Mouse (Mus musculus): Measurements from ENCODE around the gene Gm16442. TPM values are rescaled to one million over a fixed set of nuclear protein-coding genes. Genes with fewer than 3 reads are reported as not detected.
"Not testable (repeated sequence)": the region's sequence is repeated elsewhere in the genome, so short reads cannot be mapped to it uniquely, and the experiment has no call there.

Gene Gm16442
- total RNA-seq (2014; rRNA removed): not detected in 2 replicates
- not detected in 2 replicates for polyA plus RNA-seq (2015; fragmentation: Nextera tagmentation; extraction: Ambion mirVana)

DNA sequence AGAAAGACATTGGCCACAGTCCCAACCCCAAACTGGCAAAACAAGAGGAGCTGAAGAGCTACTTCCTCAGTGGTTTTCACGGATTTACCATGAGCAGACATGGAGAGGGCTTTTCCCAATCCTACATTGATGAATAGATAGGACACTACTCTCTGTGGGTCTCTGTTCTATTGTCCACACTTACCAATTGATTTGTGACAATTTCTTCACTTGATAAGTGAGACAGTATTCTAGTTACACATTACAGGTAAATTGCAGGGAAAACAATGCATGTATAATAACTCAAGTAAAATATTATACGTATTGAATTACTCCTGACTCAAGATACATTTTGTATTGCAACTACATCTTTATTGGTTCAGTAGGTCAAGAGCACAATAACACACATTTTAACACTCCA, at the start of gene Gm16442:
Gene Gm16442 (minus strand): TSS at position 101 of the 400 bp plus-strand sequence.
- not testable (repeated sequence) for DNase-seq; H3K27ac ChIP-seq (ENCODE audit: low read depth, low read length); H3K4me1 ChIP-seq (ENCODE audit: insufficient read depth); H3K9ac ChIP-seq; H3K36me3 ChIP-seq (ENCODE audit: insufficient read depth); H3K9me3 ChIP-seq (ENCODE audit: low read length); H3K4me3 ChIP-seq (ENCODE audit: low read depth, low read length); H3K27me3 ChIP-seq (ENCODE audit: insufficient read depth, low read length); H3K4me2 ChIP-seq (ENCODE audit: low read depth); ATAC-seq
- WGBS: no CpG with 5 or more reads among the region's 2 CpGs

DNA sequence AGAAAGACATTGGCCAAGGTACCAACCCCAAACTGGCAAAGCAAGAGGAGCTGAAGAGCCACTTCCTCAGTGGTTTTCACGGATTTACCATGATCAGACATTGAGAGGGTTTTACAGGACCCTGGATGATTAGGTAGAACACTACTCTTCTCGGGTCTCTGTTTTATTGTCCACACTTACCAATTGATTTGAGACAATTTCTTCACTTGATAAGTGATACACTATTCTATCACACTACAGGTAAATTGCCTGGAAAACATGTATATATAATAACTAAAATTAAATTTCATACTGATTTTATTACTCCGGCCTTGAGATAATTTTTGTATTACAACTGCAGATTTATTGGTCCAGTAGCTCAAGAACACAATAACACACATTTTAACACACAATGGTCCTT, 45.9 kb upstream of the Gm16442 start, which contains the start of gene Vmn1r94:
Gene Vmn1r94 (minus strand): TSS at position 101 of the 400 bp plus-strand sequence.
- H3K4me2 ChIP-seq (ENCODE audit: low read depth); DNase-seq; H3K27me3 ChIP-seq (ENCODE audit: insufficient read depth, low read length); H3K4me3 ChIP-seq (ENCODE audit: low read depth, low read length); H3K9me3 ChIP-seq (ENCODE audit: low read length); H3K4me1 ChIP-seq (ENCODE audit: insufficient read depth); H3K27ac ChIP-seq (ENCODE audit: low read depth, low read length); H3K36me3 ChIP-seq (ENCODE audit: insufficient read depth); H3K9ac ChIP-seq; ATAC-seq: not testable (repeated sequence)
- WGBS: no CpG with 5 or more reads among the region's 3 CpGs

DNA sequence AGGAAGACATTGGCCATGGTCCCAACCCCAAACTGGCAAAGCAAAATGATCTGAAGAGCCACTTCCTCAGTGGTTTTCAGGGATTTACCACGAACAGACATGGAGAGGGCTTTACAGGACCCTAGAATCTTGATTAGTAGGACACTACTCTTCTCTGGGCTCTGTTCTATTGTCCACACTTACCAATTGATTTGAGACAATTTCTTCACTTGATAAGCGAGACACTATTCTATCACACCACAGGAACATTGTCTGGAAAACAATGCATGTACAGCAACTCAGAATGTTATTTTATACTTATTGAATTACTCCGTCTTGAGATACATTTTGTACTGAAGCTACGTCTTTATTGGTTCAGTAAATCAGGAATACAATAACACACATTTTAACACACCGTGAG, 16.6 kb upstream of the Gm16442 start, which contains the start of gene Vmn1r93:
Gene Vmn1r93 (minus strand): TSS at position 101 of the 400 bp plus-strand sequence.
- no CpG with 5 or more reads among the region's 5 CpGs for WGBS
- H3K27ac ChIP-seq (ENCODE audit: low read depth, low read length); H3K9me3 ChIP-seq (ENCODE audit: low read length); DNase-seq; H3K4me2 ChIP-seq (ENCODE audit: low read depth); H3K36me3 ChIP-seq (ENCODE audit: insufficient read depth); H3K4me1 ChIP-seq (ENCODE audit: insufficient read depth); H3K27me3 ChIP-seq (ENCODE audit: insufficient read depth, low read length); H3K4me3 ChIP-seq (ENCODE audit: low read depth, low read length); ATAC-seq; H3K9ac ChIP-seq: not testable (repeated sequence)

DNA sequence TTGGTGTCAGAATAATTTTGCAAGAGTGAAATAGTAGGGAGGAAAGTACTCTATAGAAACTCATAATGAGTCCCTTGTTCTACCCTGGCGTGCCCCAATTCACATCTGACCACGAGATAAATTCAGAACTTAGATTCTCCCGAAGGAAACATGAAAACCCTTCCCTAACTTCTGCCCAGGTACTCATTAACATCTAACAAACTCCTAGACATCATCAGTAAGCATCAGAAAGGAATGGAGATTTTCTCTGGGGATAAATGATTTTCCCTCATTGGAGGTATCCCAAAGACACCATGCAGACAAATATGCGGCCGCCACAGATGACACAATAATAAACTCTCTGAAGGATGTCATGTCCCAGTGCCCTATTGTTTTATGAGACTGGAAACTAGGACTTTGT, 23.0 kb downstream of the Gm16442 start, which contains the start of gene Vmn1r91:
Gene Vmn1r91 (plus strand): TSS at position 301 of the 400 bp plus-strand sequence.
- not testable (repeated sequence) for ATAC-seq; H3K4me1 ChIP-seq (ENCODE audit: insufficient read depth); DNase-seq; H3K4me3 ChIP-seq (ENCODE audit: low read depth, low read length); H3K36me3 ChIP-seq (ENCODE audit: insufficient read depth); H3K9ac ChIP-seq; H3K27me3 ChIP-seq (ENCODE audit: insufficient read depth, low read length); H3K9me3 ChIP-seq (ENCODE audit: low read length); H3K4me2 ChIP-seq (ENCODE audit: low read depth); H3K27ac ChIP-seq (ENCODE audit: low read depth, low read length)
- 87% methylated on average over 5 of the region's 5 CpGs for WGBS

DNA sequence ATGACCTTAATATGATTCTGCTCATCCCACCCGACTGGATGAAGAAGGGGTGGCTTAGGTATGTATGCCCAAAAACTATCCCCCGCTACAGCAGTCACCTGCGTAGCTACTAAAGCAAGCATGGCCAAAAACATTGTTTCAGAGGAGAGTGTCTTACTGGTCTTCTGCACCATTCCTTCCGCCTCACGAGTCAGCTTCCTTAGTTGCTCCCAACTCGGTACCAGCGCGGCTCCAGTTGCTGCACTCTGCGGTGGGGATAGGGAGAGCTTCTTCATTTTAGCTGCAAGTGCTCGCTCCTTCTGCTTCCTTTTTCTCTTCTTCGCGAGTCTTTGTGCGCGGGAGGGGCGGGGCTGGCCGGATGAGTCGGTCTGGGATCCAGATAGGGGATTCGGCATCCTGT, 44.3 kb downstream of the Gm16442 start:
- H3K9me3 ChIP-seq (ENCODE audit: low read length); DNase-seq; ATAC-seq; H3K4me3 ChIP-seq (ENCODE audit: low read depth, low read length); H3K9ac ChIP-seq; H3K36me3 ChIP-seq (ENCODE audit: insufficient read depth); H3K4me1 ChIP-seq (ENCODE audit: insufficient read depth); H3K27me3 ChIP-seq (ENCODE audit: insufficient read depth, low read length); H3K27ac ChIP-seq (ENCODE audit: low read depth, low read length); H3K4me2 ChIP-seq (ENCODE audit: low read depth): not testable (repeated sequence)
- WGBS: 71% methylated on average over 18 of the region's 18 CpGs

Other genes starting within 250 kb of the Gm16442 start
- not detected in 2 replicates for gene Ceacam19, start 234.6 kb downstream of the Gm16442 start, total RNA-seq (2014; rRNA removed)
- gene Ceacam19, start 234.6 kb downstream of the Gm16442 start, polyA plus RNA-seq (2015; fragmentation: Nextera tagmentation; extraction: Ambion mirVana): not detected in 2 replicates
- gene Pvr, start 201.4 kb downstream of the Gm16442 start, total RNA-seq (2014; rRNA removed): 12.0 and 12.8 TPM in 2 replicates
- gene Pvr, start 201.4 kb downstream of the Gm16442 start, polyA plus RNA-seq (2015; fragmentation: Nextera tagmentation; extraction: Ambion mirVana): 4.2 and 6.1 TPM in 2 replicates
- gene Igsf23, start 171.8 kb downstream of the Gm16442 start, total RNA-seq (2014; rRNA removed): not detected in 2 replicates
- gene Igsf23, start 171.8 kb downstream of the Gm16442 start, polyA plus RNA-seq (2015; fragmentation: Nextera tagmentation; extraction: Ambion mirVana): not detected in 2 replicates
- not detected in 2 replicates for gene Ceacam20, start 157.2 kb downstream of the Gm16442 start, total RNA-seq (2014; rRNA removed)
- gene Ceacam20, start 157.2 kb downstream of the Gm16442 start, polyA plus RNA-seq (2015; fragmentation: Nextera tagmentation; extraction: Ambion mirVana): not detected in 2 replicates
- not detected in 2 replicates for gene Nlrp9b, start 131.1 kb downstream of the Gm16442 start, total RNA-seq (2014; rRNA removed)
- gene Nlrp9b, start 131.1 kb downstream of the Gm16442 start, polyA plus RNA-seq (2015; fragmentation: Nextera tagmentation; extraction: Ambion mirVana): not detected in 2 replicates
- not detected in 2 replicates for gene Vmn1r91, start 22.9 kb downstream of the Gm16442 start, total RNA-seq (2014; rRNA removed)
- not detected in 2 replicates for gene Vmn1r91, start 22.9 kb downstream of the Gm16442 start, polyA plus RNA-seq (2015; fragmentation: Nextera tagmentation; extraction: Ambion mirVana)
- not detected in 2 replicates for gene Vmn1r93, start 16.5 kb upstream of the Gm16442 start, total RNA-seq (2014; rRNA removed)
- not detected in 2 replicates for gene Vmn1r93, start 16.5 kb upstream of the Gm16442 start, polyA plus RNA-seq (2015; fragmentation: Nextera tagmentation; extraction: Ambion mirVana)
- gene Vmn1r94, start 45.8 kb upstream of the Gm16442 start, total RNA-seq (2014; rRNA removed): not detected in 2 replicates
- gene Vmn1r94, start 45.8 kb upstream of the Gm16442 start, polyA plus RNA-seq (2015; fragmentation: Nextera tagmentation; extraction: Ambion mirVana): not detected in 2 replicates
- gene Vmn1r95, start 71.1 kb upstream of the Gm16442 start, total RNA-seq (2014; rRNA removed): not detected in 2 replicates
- gene Vmn1r95, start 71.1 kb upstream of the Gm16442 start, polyA plus RNA-seq (2015; fragmentation: Nextera tagmentation; extraction: Ambion mirVana): not detected in 2 replicates
- not detected in 2 replicates for gene Gm6164, start 83.0 kb upstream of the Gm16442 start, total RNA-seq (2014; rRNA removed)
- gene Gm6164, start 83.0 kb upstream of the Gm16442 start, polyA plus RNA-seq (2015; fragmentation: Nextera tagmentation; extraction: Ambion mirVana): not detected in 2 replicates
- not detected in 2 replicates for gene Gm4498, start 111.2 kb upstream of the Gm16442 start, total RNA-seq (2014; rRNA removed)
- not detected in 2 replicates for gene Gm4498, start 111.2 kb upstream of the Gm16442 start, polyA plus RNA-seq (2015; fragmentation: Nextera tagmentation; extraction: Ambion mirVana)
- not detected in 2 replicates for gene Gm5890, start 140.3 kb upstream of the Gm16442 start, total RNA-seq (2014; rRNA removed)
- not detected in 2 replicates for gene Gm5890, start 140.3 kb upstream of the Gm16442 start, polyA plus RNA-seq (2015; fragmentation: Nextera tagmentation; extraction: Ambion mirVana)
- gene Gm4133, start 211.5 kb upstream of the Gm16442 start, total RNA-seq (2014; rRNA removed): not detected in 2 replicates
- gene Gm4133, start 211.5 kb upstream of the Gm16442 start, polyA plus RNA-seq (2015; fragmentation: Nextera tagmentation; extraction: Ambion mirVana): not detected in 2 replicates